Mouse (Mus musculus) MEL (cell line): ENCODE data around the gene Fam160b1. TPM values are rescaled to one million over a fixed set of nuclear protein-coding genes. Genes with fewer than 3 reads are reported as not detected.
A peak's percentile ranks its signal among the peaks of the same experiment; 100 is the strongest.

Experiments used
- DNase-seq: peaks from one replicate; pipeline ENCODE4 v3.0.0; 2011; ENCODE audit warnings: low read depth, low spot score
- H3K27ac ChIP-seq: 2 replicates; pipeline ENCODE4 v1.5.1; 2012; ENCODE audit warnings: low read depth, mild to moderate bottlenecking, control low read depth, low read length, moderate library complexity; ENCODE audit not compliant: control insufficient read depth
- H3K27me3 ChIP-seq, 2 experiments: fragments of 150-350 bp in 1 of 2; sonication (generic) in 1 of 2; 2 replicates each; pipeline ENCODE4 v1.6.1; 2012; ENCODE audit warnings: low read length in 2 of 2, mild to moderate bottlenecking in 2 of 2, improper control_type of control experiment in 1 of 2, moderate library complexity in 1 of 2; ENCODE audit not compliant: insufficient read depth in 2 of 2, control insufficient read depth in 1 of 2
- H3K36me3 ChIP-seq, 2 experiments: 2 replicates each; pipeline ENCODE4 v1.6.1; 2012 to 2014; ENCODE audit warnings: low read length in 2 of 2, improper control_type of control experiment in 1 of 2, inconsistent platforms in 1 of 2, mild to moderate bottlenecking in 1 of 2; ENCODE audit not compliant: insufficient read depth in 2 of 2, control insufficient read depth in 1 of 2
- H3K4me1 ChIP-seq, 2 experiments: fragments of 150-350 bp in 1 of 2; sonication (generic) in 1 of 2; 2 replicates each; pipeline ENCODE4 v1.6.1; 2012; ENCODE audit warnings: low read length in 2 of 2, improper control_type of control experiment in 1 of 2, mild to moderate bottlenecking in 1 of 2; ENCODE audit not compliant: insufficient read depth in 2 of 2, control insufficient read depth in 1 of 2
- H3K4me3 ChIP-seq, 2 experiments: fragments of 150-350 bp in 1 of 2; sonication (generic) in 1 of 2; 2 replicates each; pipeline ENCODE4 v1.5.1; 2012; ENCODE audit warnings: low read depth in 2 of 2, low read length in 2 of 2, mild to moderate bottlenecking in 2 of 2, moderate library complexity in 2 of 2, control low read depth in 1 of 2, improper control_type of control experiment in 1 of 2; ENCODE audit not compliant: control insufficient read depth in 1 of 2, insufficient read depth in 1 of 2
- H3K79me2 ChIP-seq: 2 replicates; pipeline ENCODE4 v1.6.1; 2012; ENCODE audit warnings: mild to moderate bottlenecking, low read length, moderate library complexity; ENCODE audit not compliant: control insufficient read depth, poor library complexity, insufficient read depth
- H3K9ac ChIP-seq: 2 replicates; pipeline ENCODE4 v1.6.1; 2012; ENCODE audit warnings: low read depth, mild to moderate bottlenecking, control low read depth, low read length, moderate library complexity; ENCODE audit not compliant: control insufficient read depth, poor library complexity, severe bottlenecking
- H3K9me3 ChIP-seq: fragments of 150-350 bp; sonication (generic); replicated peaks from 2 replicates; pipeline ENCODE4 v1.6.1; 2012; ENCODE audit warnings: mild to moderate bottlenecking, low read length, improper control_type of control experiment, moderate library complexity; ENCODE audit not compliant: insufficient read depth
- CTCF ChIP-seq, 3 experiments: IDR thresholded peaks in 2 of 3; conservative IDR thresholded peaks in 1 of 3; 2 replicates each; pipeline ENCODE4 v1.5.1; 2011 to 2012; ENCODE audit warnings: low read length in 3 of 3, low read depth in 2 of 3, mild to moderate bottlenecking in 2 of 3, improper control_type of control experiment in 1 of 3, inconsistent platforms in 1 of 3, mixed read lengths in 1 of 3, moderate library complexity in 1 of 3; ENCODE audit not compliant: control insufficient read depth in 1 of 3, insufficient read depth in 1 of 3, poor library complexity in 1 of 3, severe bottlenecking in 1 of 3
- EP300 ChIP-seq, 2 experiments: IDR thresholded peaks; 2 replicates each; pipeline ENCODE4 v1.6.1; 2011; ENCODE audit warnings: improper control_type of control experiment in 2 of 2, low read length in 2 of 2, low read depth in 1 of 2, mild to moderate bottlenecking in 1 of 2
- ETS1 ChIP-seq: IDR thresholded peaks from 2 replicates; pipeline ENCODE4 v1.6.1; 2012; ENCODE audit warnings: low read depth, mild to moderate bottlenecking, inconsistent platforms, low read length, improper control_type of control experiment, moderate library complexity
- MAX ChIP-seq: IDR thresholded peaks from 2 replicates; pipeline ENCODE4 v1.6.1; 2011; ENCODE audit warnings: low read length, improper control_type of control experiment
- MXI1 ChIP-seq: IDR thresholded peaks from 2 replicates; pipeline ENCODE4 v1.6.1; 2011; ENCODE audit warnings: mild to moderate bottlenecking, low read depth, low read length, improper control_type of control experiment
- MYC ChIP-seq: IDR thresholded peaks from 2 replicates; pipeline ENCODE4 v1.6.1; 2011; ENCODE audit warnings: low read depth, mild to moderate bottlenecking, low read length, improper control_type of control experiment, moderate library complexity
- NRF1 ChIP-seq: IDR thresholded peaks from 2 replicates; pipeline ENCODE4 v1.6.1; 2014; ENCODE audit warnings: low read depth, mild to moderate bottlenecking, inconsistent platforms, low read length, improper control_type of control experiment, moderate library complexity; ENCODE audit not compliant: poor library complexity, insufficient read depth, severe bottlenecking
- POLR2A ChIP-seq, 2 experiments: IDR thresholded peaks; 2 replicates each; pipeline ENCODE4 v1.6.1; 2011 to 2012; ENCODE audit warnings: low read length in 2 of 2, mild to moderate bottlenecking in 2 of 2, control low read depth in 1 of 2, improper control_type of control experiment in 1 of 2, low read depth in 1 of 2, moderate library complexity in 1 of 2; ENCODE audit not compliant: control insufficient read depth in 1 of 2, insufficient read depth in 1 of 2, poor library complexity in 1 of 2
- RAD21 ChIP-seq: IDR thresholded peaks from 2 replicates; pipeline ENCODE4 v1.6.1; 2011; ENCODE audit warnings: mild to moderate bottlenecking, low read depth, low read length, improper control_type of control experiment
- RCOR1 ChIP-seq: IDR thresholded peaks from 2 replicates; pipeline ENCODE4 v1.6.1; 2012; ENCODE audit warnings: low read depth, mild to moderate bottlenecking, inconsistent platforms, low read length, improper control_type of control experiment
- SMC3 ChIP-seq: IDR thresholded peaks from 2 replicates; pipeline ENCODE4 v1.6.1; 2011; ENCODE audit warnings: low read depth, low read length, improper control_type of control experiment
- TCF12 ChIP-seq: IDR thresholded peaks from 2 replicates; pipeline ENCODE4 v1.6.1; 2014; ENCODE audit warnings: low read depth, mild to moderate bottlenecking, inconsistent platforms, low read length, improper control_type of control experiment, moderate library complexity
- USF1 ChIP-seq: IDR thresholded peaks from 2 replicates; pipeline ENCODE4 v1.6.1; 2014; ENCODE audit warnings: low read depth, mild to moderate bottlenecking, inconsistent platforms, low read length, improper control_type of control experiment, moderate library complexity
- USF2 ChIP-seq, 2 experiments: IDR thresholded peaks; 2 replicates each; pipeline ENCODE4 v1.6.1; 2011 to 2012; ENCODE audit warnings: improper control_type of control experiment in 2 of 2, low read length in 2 of 2, borderline replicate concordance in 1 of 2, inconsistent platforms in 1 of 2, low read depth in 1 of 2, mild to moderate bottlenecking in 1 of 2; ENCODE audit not compliant: insufficient read depth in 1 of 2
- ZMIZ1 ChIP-seq: IDR thresholded peaks from 2 replicates; pipeline ENCODE4 v1.6.1; 2012; ENCODE audit warnings: low read depth, mild to moderate bottlenecking, inconsistent platforms, low read length, improper control_type of control experiment, moderate library complexity
- polyA plus RNA-seq, 2 experiments: library from polyadenylated mRNA; stranded (reverse) in 1 of 2; unstranded in 1 of 2; fragments of >175 nt in 1 of 2; fragments of >200 nt in 1 of 2; gene quantifications; 2 replicates each; pipeline versions ENCODE4 v1.2.1 to v1.2.4; 2012; ENCODE audit warnings: low replicate concordance in 2 of 2, low read depth in 1 of 2; ENCODE audit not compliant: insufficient read length in 2 of 2, insufficient read depth in 1 of 2, missing spikeins in 1 of 2
- total RNA-seq: library from RNA; depleted of rRNA; stranded (reverse); fragments of 300-350 nt; gene quantifications from 2 replicates; pipeline ENCODE4 v1.2.3, GENCODE M21; 2012

Fam160b1 gene
- total and polyA plus RNA-seq, 3 experiments, result 8.6 to 28.3 (median 19.0) TPM

DNA sequence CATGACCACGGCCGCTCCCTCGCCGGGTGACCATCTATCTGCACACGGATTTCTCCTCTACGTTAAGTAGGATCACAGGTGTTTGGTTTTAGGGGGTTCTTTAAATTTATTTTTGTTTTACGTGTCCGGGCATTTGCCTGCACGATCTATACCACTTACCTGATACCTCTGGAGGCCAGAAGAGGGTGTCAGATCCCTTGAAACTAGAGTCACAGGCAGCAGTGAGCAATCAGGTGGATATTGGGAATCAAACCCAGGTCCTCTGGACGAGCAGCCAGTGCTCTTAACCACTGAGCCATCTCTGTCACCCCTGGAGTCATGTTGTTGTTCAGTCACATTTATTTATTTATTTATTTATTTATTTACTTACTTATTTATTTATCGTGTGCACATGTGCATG lies 30.2 kb upstream of the Fam160b1 start:
- Histone ChIP-seq H3K79me2 (no peaks in the 10 kb centered on the region), H3K9me3 (no peaks in the 10 kb centered on the region), H3K9ac (no peak overlapping the region), H3K4me1 (peaks cover 7 to 15% of the 10 kb centered on the region in 2 experiments), H3K36me3 (peaks cover 0 to 5% of the 10 kb centered on the region in 2 experiments; a peak in 2 of 4 replicates), H3K27me3 (no peaks in the 10 kb centered on the region), H3K27ac (no peak overlapping the region), H3K4me3 (no peak overlapping the region)
- no peak for DNase-seq
- TF ChIP-seq CTCF (IDR thresholded peaks at IDR 0.05 in 2 of 3, conservative IDR thresholded peaks at IDR 0.05 in 1 of 3; ENCODE audit: control insufficient read depth in 1 of 3, insufficient read depth in 1 of 3, low read depth in 2 of 3, low read length in 3 of 3, poor library complexity in 1 of 3, severe bottlenecking in 1 of 3), result peak in 1 of 3 experiments; percentile 31; a peak in 2 of 6 replicates
- TF ChIP-seq SMC3, result peak; percentile 28; the same call in 1 of the 2 replicates
- TF ChIP-seq RAD21, result peak; percentile 33
- TF ChIP-seq ZMIZ1, result no peak

GRCm38 (mm10) chr19:57331237-57331636 lies 29.2 kb upstream of the Fam160b1 start:
- TF ChIP-seq MXI1, result peak; percentile 31; the same call in 1 of the 2 replicates
- no peak for TF ChIP-seq ETS1
- no peak for TF ChIP-seq RCOR1
- TF ChIP-seq NRF1, result 0 out of 2 replicates have a peak, but pooled peaks have one; percentile 8
- peak in 1 of 2 experiments; percentile 70; a peak in 2 of 4 replicates for TF ChIP-seq EP300 (IDR thresholded peaks at IDR 0.05; ENCODE audit: low read depth in 1 of 2, low read length in 2 of 2)
- peak; percentile 28; the same call in 1 of the 2 replicates for TF ChIP-seq MAX
- TF ChIP-seq USF1, result 0 out of 2 replicates have a peak, but pooled peaks have one; percentile 8
- no peak for TF ChIP-seq POLR2A (IDR thresholded peaks at IDR 0.05; ENCODE audit: control insufficient read depth in 1 of 2, insufficient read depth in 1 of 2, low read depth in 1 of 2, low read length in 2 of 2, poor library complexity in 1 of 2)
- peak; percentile 43; the same call in 1 of the 2 replicates for TF ChIP-seq TCF12
- 0 out of 2 replicates have a peak, but pooled peaks have one; percentile 24 for TF ChIP-seq MYC
- no peak for TF ChIP-seq USF2 (IDR thresholded peaks at IDR 0.05; ENCODE audit: borderline replicate concordance in 1 of 2, insufficient read depth in 1 of 2, low read depth in 1 of 2, low read length in 2 of 2)
- no peak overlapping the region for H3K27ac ChIP-seq
- no peaks in the 10 kb centered on the region for H3K79me2 ChIP-seq
- DNase-seq, result no peak
- H3K9ac ChIP-seq, result no peak overlapping the region
- H3K9me3 ChIP-seq, result no peaks in the 10 kb centered on the region
- H3K36me3 ChIP-seq, result peaks cover 0 to 5% of the 10 kb centered on the region in 2 experiments; a peak in 2 of 4 replicates
- no peak overlapping the region for H3K4me3 ChIP-seq
- H3K4me1 ChIP-seq, result peaks cover 7 to 15% of the 10 kb centered on the region in 2 experiments
- H3K27me3 ChIP-seq, result no peaks in the 10 kb centered on the region
